Mouse (Mus musculus): Measurements from ENCODE around the gene Slc4a3.

Gene Slc4a3

GRCm38 (mm10) chr1:75595930-75596329, 49.9 kb downstream of the Slc4a3 start:
- DNase-seq (ENCODE audit: low spot score in 2 of 2) = no peak

DNA sequence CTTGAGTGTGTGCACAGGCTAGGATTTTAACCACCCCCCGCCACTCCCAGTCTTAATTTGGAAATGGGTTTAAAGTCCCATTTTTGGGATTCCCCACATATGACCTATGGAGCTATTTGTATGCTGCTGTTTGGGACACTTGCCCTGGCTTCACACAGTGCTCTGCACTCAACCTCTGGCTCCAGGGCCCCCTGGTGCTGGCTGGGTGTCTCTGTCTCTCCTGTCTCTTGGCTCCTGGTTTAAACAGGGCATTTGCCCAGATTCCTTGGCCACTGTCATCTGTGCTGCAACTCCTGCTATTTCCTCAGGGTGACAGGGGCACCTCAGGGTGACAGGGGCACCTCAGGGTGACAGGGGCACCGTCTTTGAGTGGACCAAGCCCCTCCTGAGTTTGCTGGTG, 50.8 kb downstream of the Slc4a3 start:
- no peak for DNase-seq (ENCODE audit: low spot score in 2 of 2)

DNA sequence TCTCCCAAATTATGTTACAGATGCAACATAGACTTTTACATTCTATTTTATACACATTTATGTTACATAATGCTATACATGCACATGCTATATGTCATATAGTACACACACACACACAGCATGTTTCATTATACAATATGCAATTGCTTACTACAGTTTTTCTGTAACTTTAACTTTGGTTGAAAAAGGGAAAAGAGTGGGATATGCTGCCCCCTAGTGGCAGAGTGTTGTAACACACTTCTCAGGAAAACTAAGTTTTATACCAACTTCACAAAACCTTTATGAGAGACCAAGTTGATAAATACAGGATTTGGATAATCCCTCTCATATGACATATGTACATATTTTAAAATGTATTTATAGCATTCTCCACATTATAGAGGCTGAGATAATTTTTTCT, 51.6 kb downstream of the Slc4a3 start:
- no peak for DNase-seq (ENCODE audit: low spot score in 2 of 2)

DNA sequence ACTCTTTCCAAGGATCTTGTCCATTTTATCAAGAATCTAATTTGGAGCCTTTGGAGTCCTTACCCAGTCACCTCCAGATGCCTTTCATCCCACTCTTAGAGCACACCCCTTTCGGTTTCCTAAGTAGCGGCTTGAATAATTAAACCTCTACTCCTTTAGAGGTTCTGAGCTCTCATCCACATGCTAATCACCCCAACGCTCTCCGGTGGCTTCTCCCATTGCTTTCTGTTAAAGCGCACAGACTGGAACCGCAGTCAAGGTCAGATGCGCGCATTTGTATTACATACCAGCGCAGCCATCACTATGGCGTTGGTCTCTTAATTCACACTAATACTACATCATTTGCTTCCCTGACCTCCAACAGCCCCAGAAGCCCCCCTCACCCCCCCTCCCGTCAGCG, 55.7 kb downstream of the Slc4a3 start:
- DNase-seq (ENCODE audit: low spot score in 2 of 2) = no peak

DNA sequence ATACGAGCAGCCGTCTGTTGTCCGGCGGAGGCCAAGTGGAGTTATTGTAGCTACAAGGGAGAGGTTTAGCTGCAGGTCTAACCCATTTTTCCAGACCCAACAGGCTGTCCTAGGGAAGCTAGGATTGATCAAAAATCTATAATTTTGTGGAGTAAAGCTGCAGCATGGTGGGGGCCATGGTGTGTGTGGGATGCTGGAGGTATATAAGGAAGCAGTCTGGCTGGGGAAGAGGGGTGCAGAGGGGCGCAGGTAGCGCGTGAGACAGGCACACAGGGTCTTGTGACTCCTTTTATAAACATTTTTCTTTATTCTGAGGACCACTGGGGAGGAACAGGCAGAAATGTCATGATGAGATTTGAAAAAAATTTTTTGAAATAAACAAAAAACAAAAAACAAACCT, 57.5 kb downstream of the Slc4a3 start:
- no peak for DNase-seq (ENCODE audit: low spot score in 2 of 2)

DNA sequence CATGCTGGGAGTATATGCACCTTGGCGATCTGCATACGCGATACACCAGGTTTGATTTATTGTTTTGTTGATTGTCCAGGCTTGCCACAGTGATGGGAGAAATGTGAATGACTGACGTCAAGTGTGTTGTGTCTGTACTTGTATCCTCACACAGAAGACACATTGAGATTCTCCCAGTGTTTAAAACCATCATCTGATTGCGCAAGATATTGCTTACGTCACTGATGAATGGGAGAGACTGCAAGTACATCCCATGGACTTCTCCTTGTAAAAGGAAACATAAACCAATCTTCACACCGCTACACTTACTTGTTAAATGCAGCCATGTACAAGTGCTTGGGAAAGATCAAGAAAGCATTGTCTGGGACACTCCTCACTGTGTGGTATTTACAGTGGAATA, 62.2 kb downstream of the Slc4a3 start:
- DNase-seq (ENCODE audit: low spot score in 2 of 2) = no peak

DNA sequence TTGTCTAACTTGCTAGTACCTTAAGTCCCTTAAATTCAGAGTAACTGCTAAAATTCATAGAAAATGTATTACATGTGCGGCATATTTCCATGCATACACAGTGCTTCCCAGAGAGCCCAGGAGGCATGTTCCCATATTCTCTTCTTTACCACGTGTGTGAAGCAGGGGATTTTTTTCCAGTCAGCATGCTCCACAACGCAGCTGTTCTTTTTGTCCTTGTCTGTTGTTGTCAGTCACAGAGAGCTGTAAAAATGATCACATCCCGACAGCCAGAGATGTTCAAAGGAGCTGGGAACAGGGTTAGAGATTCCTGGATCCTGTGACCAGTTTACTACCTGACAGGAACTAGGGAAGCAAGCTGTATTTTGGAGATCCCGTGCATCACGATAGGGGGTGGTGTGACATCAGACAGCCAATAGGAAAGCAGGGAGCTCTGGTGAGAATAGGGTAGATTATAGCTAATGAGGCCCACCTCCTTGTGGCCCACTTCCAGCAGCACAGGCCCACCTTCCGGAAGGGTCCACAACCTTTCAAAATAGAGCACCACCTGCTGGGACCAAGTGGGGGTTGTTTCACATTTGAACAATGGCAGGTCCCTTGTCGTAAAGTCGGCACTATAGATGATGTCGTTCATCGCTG, 62.7 kb downstream of the Slc4a3 start:
- DNase-seq (ENCODE audit: low spot score in 2 of 2) = no peak

DNA sequence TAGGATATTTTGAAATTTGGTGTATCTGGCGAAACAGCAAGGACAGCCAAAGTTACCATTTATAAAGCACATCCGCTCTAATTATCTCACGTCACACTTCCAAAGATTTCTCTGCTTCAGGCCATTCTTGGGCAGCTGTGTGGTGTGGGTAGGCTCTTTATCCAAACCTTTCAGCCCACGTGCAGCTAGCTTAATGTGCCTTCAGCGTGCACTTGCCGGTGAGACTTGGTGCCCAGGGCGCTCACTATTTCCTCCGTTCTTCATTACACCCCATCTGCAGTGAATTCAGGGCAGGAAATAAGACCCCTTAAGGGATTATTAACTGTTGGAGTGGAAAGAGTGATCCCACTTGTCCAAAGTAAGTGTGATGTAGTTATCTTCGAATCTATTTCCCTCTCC, 63.2 kb downstream of the Slc4a3 start:
- DNase-seq (ENCODE audit: low spot score in 2 of 2) = no peak

DNA sequence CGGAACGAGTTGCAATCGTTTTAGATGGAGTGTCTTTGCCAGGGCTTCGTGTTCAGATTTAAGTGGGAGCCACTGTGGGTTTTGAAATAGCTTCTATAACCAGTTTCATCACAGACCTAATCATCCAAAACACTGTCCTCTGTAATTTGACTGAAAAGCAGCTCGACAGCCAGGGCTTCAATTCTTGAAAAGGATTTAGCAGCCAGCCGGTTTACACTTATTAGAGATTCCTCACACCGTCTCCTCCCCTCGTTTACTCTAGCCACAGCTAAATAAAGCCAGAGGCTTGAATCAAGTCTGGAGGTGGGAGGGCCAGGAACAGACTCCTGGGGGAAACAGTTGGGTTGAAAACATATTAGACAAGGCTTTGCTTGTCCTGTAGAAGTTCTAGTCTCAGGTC, 64.5 kb downstream of the Slc4a3 start:
- DNase-seq (ENCODE audit: low spot score in 2 of 2) = no peak
